Mouse (Mus musculus) gastrocnemius, postnatal 36 days (tissue): ENCODE data around the gene Fam124a. TPM values are rescaled to one million over a fixed set of nuclear protein-coding genes. Genes with fewer than 3 reads are reported as not detected.
"Not testable (repeated sequence)": the region's sequence is repeated elsewhere in the genome, so short reads cannot be mapped to it uniquely, and the experiment has no call there.

ENCODE experiments used
- DNase-seq, 2 experiments: peaks; one replicate each; pipeline ENCODE4 v3.0.0; 2022
- intact Hi-C: fragments of 180-260 bp; cut with DNase I; formaldehyde crosslinking; loops from one replicate; pipeline ENCODE4 v1.15.1; 2025
- long read RNA-seq, 2 experiments: library from polyadenylated mRNA; stranded (forward); transcript quantifications; one replicate each; pipeline ENCODE4 v2.0.0; 2021
- total RNA-seq, 2 experiments: library from RNA; stranded (reverse); gene quantifications; 2 replicates each; pipeline ENCODE4 v1.2.3; 2021

The Fam124a gene
- total RNA-seq: 1 to 10 TPM; 1.4 to 2.5 TPM
- long read RNA-seq, experiment 1, partial matches to known transcripts: 0 of 1 reads
- long read RNA-seq, experiment 1, other reads (novel, unspliced or antisense): 1 of 1 reads
- long read RNA-seq, experiment 2: 0 reads

DNA sequence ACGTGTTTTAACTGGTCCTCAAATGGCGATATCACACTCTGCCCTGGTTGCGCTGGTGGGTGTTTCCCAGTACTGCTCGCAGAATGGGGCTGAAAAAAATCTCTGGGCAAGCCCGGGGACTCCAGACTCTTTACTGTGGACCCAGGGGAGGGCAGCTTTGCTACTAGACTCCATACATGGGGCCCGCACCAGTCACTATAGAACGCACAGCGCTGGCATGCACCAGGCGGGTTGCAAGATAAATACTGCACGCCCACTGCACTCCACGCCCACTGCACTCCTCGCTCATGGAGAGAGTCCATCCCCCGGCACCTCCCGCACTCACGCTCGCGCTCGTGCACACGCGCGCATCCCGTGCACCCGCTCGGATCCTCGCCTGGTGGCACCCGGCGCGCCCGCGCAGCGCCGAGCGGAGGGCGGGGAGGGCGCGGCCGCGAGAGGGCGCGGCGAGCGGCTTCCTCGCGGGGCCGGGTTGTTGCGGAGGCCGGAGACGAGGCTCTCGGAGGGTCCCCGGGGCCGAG lies at the start of gene Fam124a:
Gene Fam124a, plus strand, starts transcription at position 429 of the 521 bp plus-strand sequence.
- intact Hi-C loops: loop anchor here (5.0 kb wide), 2 partner anchors 63 to 422 kb away; no protein-coding TSS in a partner anchor
- peak; percentile 44 to 50 for DNase-seq

DNA sequence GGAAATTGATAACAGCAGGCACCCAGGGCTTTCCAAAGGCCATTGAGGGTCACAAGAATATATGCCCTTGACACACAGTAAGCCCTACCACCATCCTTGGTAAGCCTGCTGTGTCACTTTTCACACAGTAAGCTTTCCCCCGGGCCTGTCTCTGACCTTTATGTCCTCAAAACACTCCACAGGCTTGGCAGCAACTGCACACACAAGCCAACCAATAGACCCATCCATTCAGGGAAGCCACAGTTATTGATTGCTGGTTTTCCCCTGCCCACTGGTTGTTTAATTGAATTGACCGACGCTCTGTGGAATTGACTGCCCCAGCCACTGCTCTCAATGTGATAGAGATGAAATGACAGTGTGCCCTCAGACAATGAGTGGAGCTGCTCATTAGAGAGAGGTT lies 49.3 kb upstream of the Fam124a start:
- intact Hi-C loops: no loop called here
- no peak for DNase-seq

DNA sequence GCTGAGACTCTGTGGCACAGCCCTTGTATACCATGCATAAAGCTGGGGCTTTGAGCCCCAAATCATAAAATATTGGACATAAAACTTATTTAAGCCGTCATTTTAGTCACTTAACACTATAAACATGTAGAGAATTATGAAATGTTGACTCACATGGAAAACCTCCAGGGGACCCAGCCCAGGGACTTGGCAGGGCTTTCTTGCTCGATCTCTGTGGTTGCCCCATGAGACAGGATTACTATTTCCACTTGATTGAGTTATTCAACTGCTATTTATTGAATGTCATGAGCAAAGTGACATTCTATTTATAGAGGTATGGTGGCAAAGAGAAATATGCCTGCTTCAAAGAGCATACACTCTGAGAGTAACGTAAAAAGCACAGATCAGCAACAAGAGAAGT lies 46.2 kb upstream of the Fam124a start:
- DNase-seq: peak; percentile 37 to 57
- intact Hi-C loops: no loop called here

- no peak for DNase-seq
- intact Hi-C loops: no loop called here
These were observed 42.7 kb upstream of the Fam124a start for GRCm38 (mm10) chr14:62512845-62513244.

GRCm38 (mm10) chr14:62530951-62531350 lies 24.6 kb upstream of the Fam124a start:
- intact Hi-C loops: no loop called here
- no peak for DNase-seq

- intact Hi-C loops: no loop called here
- peak; percentile 26 to 31 for DNase-seq
These were observed 19.4 kb upstream of the Fam124a start for GRCm38 (mm10) chr14:62536127-62536526.

GRCm38 (mm10) chr14:62536988-62537387 lies 18.5 kb upstream of the Fam124a start:
- intact Hi-C loops: no loop called here
- DNase-seq: no peak

GRCm38 (mm10) chr14:62539834-62540233 lies 15.7 kb upstream of the Fam124a start:
- intact Hi-C loops: no loop called here
- DNase-seq: no peak

GRCm38 (mm10) chr14:62541751-62542150 lies 13.8 kb upstream of the Fam124a start:
- no peak for DNase-seq
- intact Hi-C loops: no loop called here

- intact Hi-C loops: no loop called here
- no peak for DNase-seq
These were observed 9.2 kb upstream of the Fam124a start for GRCm38 (mm10) chr14:62546296-62546695.

DNA sequence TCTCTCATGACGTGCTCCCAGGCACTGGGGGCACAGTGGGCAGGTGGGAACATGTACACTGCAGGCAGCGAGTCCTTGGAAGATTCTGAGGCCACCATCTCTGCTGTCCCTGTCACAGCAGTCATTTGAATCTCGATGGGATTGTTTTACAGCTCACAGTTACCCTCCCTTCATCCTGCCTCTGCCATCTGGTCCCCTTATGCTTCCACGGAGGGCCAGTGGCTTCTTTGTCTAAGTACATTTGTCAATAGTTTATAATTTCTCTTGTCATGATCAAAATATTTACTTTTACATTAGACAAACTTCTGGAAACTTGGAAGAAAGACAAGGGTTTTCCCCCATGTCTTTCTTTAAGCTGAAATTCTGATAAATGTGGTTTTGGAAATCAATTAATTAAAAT lies 8.8 kb upstream of the Fam124a start:
- intact Hi-C loops: no loop called here
- no peak for DNase-seq

DNA sequence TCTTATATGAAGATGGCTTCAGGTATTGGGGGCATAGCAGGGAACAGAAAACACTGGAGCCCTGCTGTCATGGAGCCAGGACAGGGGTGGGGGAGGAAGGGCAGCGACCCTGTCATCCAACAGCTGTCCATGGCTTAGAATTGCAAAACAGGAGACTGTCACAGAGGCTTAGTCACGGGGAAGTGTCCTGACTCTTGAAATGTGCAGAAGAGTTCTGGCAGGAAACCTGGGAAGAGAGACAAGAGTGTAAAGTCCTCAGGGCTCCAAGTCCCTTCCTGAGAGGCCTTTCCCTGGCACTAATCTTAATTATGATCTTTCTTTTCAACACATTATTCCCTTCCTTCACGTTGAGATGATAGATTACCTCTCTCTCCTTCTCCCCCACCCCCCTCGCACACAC lies 5.4 kb upstream of the Fam124a start:
- no peak for DNase-seq
- intact Hi-C loops: no loop called here

- DNase-seq: no peak
- intact Hi-C loops: no loop called here
These were observed 2.8 kb upstream of the Fam124a start for GRCm38 (mm10) chr14:62552771-62553170.

GRCm38 (mm10) chr14:62553786-62554185 lies 1.8 kb upstream of the Fam124a start:
- DNase-seq: no peak
- intact Hi-C loops: no loop called here

DNA sequence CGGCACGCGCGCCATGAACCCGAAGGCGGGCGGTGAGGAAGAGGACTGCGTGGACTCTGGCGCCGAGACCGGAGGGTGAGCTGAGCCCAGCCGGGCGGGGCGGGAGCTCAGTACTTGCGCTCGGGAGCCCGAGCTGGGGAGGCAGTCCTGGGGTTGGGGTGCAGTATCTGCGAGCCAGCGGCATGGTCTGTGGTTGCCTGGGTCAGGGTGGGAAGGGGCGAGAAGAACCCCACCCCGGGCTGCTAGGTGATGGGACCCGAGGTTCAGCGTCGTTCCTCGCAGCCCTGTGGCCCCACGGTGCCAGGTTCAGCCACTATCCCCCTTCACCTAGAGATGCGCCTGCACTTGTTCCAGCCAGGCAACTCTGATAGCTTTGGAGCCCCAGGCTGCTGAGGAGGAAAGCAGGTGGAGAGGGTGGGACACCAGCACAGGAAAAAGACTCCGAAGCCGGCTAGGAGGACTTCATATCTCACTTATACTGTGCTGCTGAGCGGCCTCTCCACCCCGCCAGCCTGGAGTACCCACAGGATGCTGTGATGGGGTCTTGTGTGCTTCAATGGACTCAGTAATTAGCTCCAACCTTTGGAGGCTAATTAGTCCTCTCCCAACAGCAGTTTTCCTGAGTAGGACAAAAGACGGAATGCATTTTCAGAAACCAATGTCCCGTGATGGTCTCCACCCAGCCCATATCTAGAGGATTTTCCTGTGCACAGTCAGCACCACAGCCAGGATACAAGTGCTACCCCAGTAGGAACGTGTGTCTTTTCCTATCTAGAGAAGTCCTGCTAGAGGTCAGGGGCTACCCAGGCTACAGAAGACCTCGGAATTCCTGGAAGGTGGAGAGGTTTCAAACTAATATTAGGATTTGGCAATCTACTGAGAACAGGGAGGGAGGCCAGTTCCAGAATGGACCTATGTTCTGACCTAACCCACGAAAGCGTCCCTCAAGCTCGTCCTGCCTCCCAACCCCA lies 588 bp downstream of the Fam124a start:
- DNase-seq: peak in 1 of 2 experiments; percentile 13
- intact Hi-C loops: loop anchor here (5.0 kb wide), 2 partner anchors 64 to 421 kb away; no protein-coding TSS in a partner anchor

- intact Hi-C loops: loop anchor here (5.0 kb wide), 2 partner anchors 65 to 420 kb away; no protein-coding TSS in a partner anchor
- DNase-seq: no peak
These were observed 1.6 kb downstream of the Fam124a start for GRCm38 (mm10) chr14:62557111-62557510.

DNA sequence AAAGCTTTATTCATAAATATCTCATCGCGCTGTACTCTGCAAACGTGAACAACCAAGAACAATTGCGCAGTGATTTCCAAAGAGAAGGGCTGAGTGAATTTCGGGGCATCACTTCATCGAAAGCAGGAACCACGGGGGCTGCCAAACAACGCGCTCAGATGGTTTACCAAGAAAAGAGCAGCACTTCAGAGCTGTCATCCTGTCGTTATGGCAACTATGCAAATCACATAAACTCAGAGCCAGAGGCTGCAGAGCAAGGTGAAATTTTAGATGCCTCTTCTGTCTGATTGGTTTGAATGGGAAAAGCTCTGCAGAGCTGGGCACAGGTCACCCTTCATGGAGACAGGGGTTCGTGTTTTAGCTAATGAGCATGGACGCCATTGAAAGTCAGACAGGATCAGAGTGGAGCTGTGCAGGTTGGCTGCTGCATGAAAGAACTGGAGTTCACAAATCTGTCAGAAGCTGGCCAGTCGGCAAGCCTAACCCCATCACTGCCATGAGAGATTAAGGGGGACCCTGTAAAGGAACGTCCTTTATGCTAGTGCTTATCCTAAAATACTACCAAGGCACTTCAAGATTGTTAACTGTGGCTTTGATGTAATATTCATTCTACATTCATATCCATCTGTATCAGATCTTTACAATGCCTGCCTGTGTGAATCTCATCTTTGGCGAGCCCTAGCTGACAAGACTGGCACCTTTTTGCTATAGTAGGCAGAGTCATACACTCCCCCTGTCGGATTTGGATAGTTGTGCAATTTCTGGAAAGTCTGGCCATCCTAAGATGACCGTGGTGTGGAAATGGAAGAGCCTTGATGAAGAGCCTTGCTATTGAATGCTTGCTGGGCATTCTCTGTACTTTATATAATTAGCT lies 6.6 kb downstream of the Fam124a start:
- DNase-seq: no peak
- intact Hi-C loops: no loop called here

- intact Hi-C loops: no loop called here
- DNase-seq: no peak
These were observed 8.1 kb downstream of the Fam124a start for GRCm38 (mm10) chr14:62563679-62564078.

DNA sequence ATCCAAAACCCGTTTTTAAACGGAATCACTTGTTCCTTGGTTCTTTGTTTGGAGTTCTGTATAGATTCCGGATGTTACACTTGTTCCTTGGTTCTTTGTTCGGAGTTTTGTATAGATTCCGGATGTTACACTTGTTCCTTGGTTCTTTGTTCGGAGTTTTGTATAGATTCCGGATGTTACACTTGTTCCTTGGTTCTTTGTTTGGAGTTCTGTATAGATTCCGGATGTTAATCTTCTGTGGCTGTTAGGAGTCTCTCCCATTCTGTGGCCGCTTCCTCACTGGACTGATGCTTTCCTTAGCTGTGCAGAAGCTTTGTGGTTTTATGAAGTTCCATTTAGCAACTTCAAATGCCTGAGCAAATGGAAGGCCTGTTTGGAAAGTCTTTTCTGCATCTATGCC lies 11.3 kb downstream of the Fam124a start, which contains the start of gene Gm4131:
Gene Gm4131, minus strand, starts transcription at position 101 of the 400 bp plus-strand sequence.
- DNase-seq, intact Hi-C loops: not testable (repeated sequence)

DNA sequence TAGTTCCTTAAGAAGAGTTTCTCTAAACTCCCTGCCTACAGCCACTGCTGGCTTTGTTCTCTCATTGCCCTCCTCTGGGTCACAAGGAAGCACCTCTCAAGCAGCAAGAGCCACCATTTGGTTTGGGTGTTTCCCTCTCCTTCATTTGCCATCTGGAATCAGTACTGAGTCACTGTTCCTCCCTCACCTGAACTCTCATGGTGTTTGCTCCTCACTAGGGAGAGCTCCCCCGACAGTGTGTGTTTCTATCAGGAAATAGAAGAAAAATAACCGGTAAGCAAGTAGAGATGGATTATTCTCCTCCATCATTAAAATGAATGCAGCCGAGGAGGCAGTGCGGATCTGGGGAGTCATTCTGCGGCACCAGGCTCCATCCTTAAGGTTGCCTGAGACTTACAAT lies 13.9 kb downstream of the Fam124a start:
- DNase-seq: no peak
- intact Hi-C loops: no loop called here
